Comparison of ENCODE assay signal across 10 mouse cellular contexts in genomic region chr13:52154111-52154843, GRCm38 (mm10).
A peak's percentile ranks its signal among the peaks of the same experiment; 100 is the strongest.
DNase-seq lines count a peak whose midpoint lies in the region; ATAC-seq lines count a peak whose summit lies in the region.
"Had no signal": no experiment of that assay in that cellular context is flagged by ENCODE, and none has a peak within 500 bp of the region (broad histone marks: within the 10 kb centered on the region; RNA-seq: fewer than 3 reads in every experiment).

No protein-coding gene starts in this region.

- intact Hi-C loops in heart, postnatal 10 days (cut with DNase I) = no loop called here

- no peak overlapping the region for H3K4me3 ChIP-seq in intestine, embryonic 15.5 days (replicated peaks)
- H3K4me3 ChIP-seq in intestine, embryonic 16.5 days (ENCODE audit: low read length) = no peak overlapping the region
- H3K4me3 ChIP-seq in forebrain, embryonic 16.5 days (replicated peaks; ENCODE audit: low read length) = no peak overlapping the region

- H3K27ac ChIP-seq in intestine, embryonic 15.5 days = 0 out of 2 replicates have a peak overlapping the region, but pooled peaks have one; percentile 7
- no peak overlapping the region for H3K27ac ChIP-seq in intestine, embryonic 16.5 days (ENCODE audit: low read length)
- peak overlapping the region; percentile 19; the same call in 1 of the 2 replicates for H3K27ac ChIP-seq in forebrain, embryonic 16.5 days (ENCODE audit: low read length)

- DNase-seq in A20 (ENCODE audit: low read depth, low spot score) = peak; percentile 9
- DNase-seq in layer of hippocampus, postnatal 36 days = peak; percentile 44 to 50
- DNase-seq in yolk sac, embryonic 10.5 days (ENCODE audit: low spot score) = no peak
- no peak for DNase-seq in urinary bladder, postnatal 4 days (ENCODE audit: low spot score in 2 of 2)
- no peak for DNase-seq in heart, postnatal 10 days
- DNase-seq: thymus, adult 2 months had no signal

- H3K36me3 ChIP-seq in intestine, embryonic 15.5 days = no peaks in the 10 kb centered on the region
- no peaks in the 10 kb centered on the region for H3K36me3 ChIP-seq in intestine, embryonic 16.5 days (ENCODE audit: control insufficient read depth, insufficient read depth, low read length)
- no peaks in the 10 kb centered on the region for H3K36me3 ChIP-seq in forebrain, embryonic 16.5 days (ENCODE audit: control insufficient read depth, insufficient read depth)

- H3K9ac ChIP-seq in intestine, embryonic 15.5 days = no peak overlapping the region
- H3K9ac ChIP-seq in intestine, embryonic 16.5 days (ENCODE audit: low read depth, low read length) = no peak overlapping the region
- H3K9ac ChIP-seq in forebrain, embryonic 16.5 days (replicated peaks; ENCODE audit: low read depth, low read length) = no peak overlapping the region; the same call in 1 of the 2 replicates

- no peak overlapping the region; the same call in 1 of the 2 replicates for H3K4me2 ChIP-seq in intestine, embryonic 15.5 days (replicated peaks)
- no peak overlapping the region for H3K4me2 ChIP-seq in intestine, embryonic 16.5 days (ENCODE audit: low read depth, low read length)
- H3K4me2 ChIP-seq in forebrain, embryonic 16.5 days (ENCODE audit: low read length) = peak overlapping the region; percentile 45; the same call in 1 of the 2 replicates

- no peaks in the 10 kb centered on the region for H3K27me3 ChIP-seq in intestine, embryonic 15.5 days (replicated peaks)
- H3K27me3 ChIP-seq in intestine, embryonic 16.5 days (replicated peaks; ENCODE audit: control insufficient read depth, insufficient read depth, low read length) = no peaks in the 10 kb centered on the region
- no peaks in the 10 kb centered on the region for H3K27me3 ChIP-seq in forebrain, embryonic 16.5 days (replicated peaks; ENCODE audit: control insufficient read depth, insufficient read depth, low read length)

- ATAC-seq in intestine, embryonic 15.5 days = no peak
- no peak for ATAC-seq in intestine, embryonic 16.5 days
- peak; percentile 41 for ATAC-seq in forebrain, embryonic 16.5 days
- ATAC-seq: intestine, postnatal 0 days had no signal

- H3K4me1 ChIP-seq in intestine, embryonic 15.5 days (replicated peaks) = peaks cover 24% of the 10 kb centered on the region
- H3K4me1 ChIP-seq in intestine, embryonic 16.5 days (ENCODE audit: control insufficient read depth, insufficient read depth, low read length) = peaks cover 22% of the 10 kb centered on the region
- peaks cover 18% of the 10 kb centered on the region for H3K4me1 ChIP-seq in forebrain, embryonic 16.5 days (replicated peaks; ENCODE audit: control insufficient read depth, insufficient read depth, low read length)

- WGBS in intestine, embryonic 15.5 days = 66% methylated on average over 5 of the region's 5 CpGs
- 70% methylated on average over 5 of the region's 5 CpGs for WGBS in intestine, embryonic 16.5 days
- WGBS in forebrain, embryonic 16.5 days = 61% methylated on average over 5 of the region's 5 CpGs

- H3K9me3 ChIP-seq in intestine, embryonic 15.5 days = no peaks in the 10 kb centered on the region
- no peaks in the 10 kb centered on the region for H3K9me3 ChIP-seq in intestine, embryonic 16.5 days (ENCODE audit: control insufficient read depth, low read length)
- H3K9me3 ChIP-seq in forebrain, embryonic 16.5 days (ENCODE audit: control insufficient read depth, low read length) = no peaks in the 10 kb centered on the region

Comparison
In these comparisons a context has a peak if more than half of its experiments do, and no peak if none do; other contexts are left out.
1. DNase-seq: peak in A20 (single experiment) and layer of hippocampus, postnatal 36 days (2 of 2); none in yolk sac, embryonic 10.5 days (single experiment), urinary bladder, postnatal 4 days (0 of 2) and heart, postnatal 10 days (0 of 2).